Mouse (Mus musculus) hindbrain, embryonic 16.5 days (tissue): Measurements from ENCODE around the gene Neu2. TPM values are rescaled to one million over a fixed set of nuclear protein-coding genes. Genes with fewer than 3 reads are reported as not detected.

Experiments used
- ATAC-seq: fragments of 200-750 bp; cut with Nextera tagmentation; 2 replicates; pipeline ENCODE4 v1.8.0; 2017; ENCODE audit warnings: moderate TSS enrichment, moderate library complexity
- H3K27ac ChIP-seq: fragments of 300-500 bp; sonication (generic); 2 replicates; pipeline ENCODE4 v1.5.1; 2014; ENCODE audit warnings: low read depth, mild to moderate bottlenecking, control low read depth, low read length, moderate library complexity
- H3K27me3 ChIP-seq: fragments of 300-500 bp; sonication (generic); replicated peaks from 2 replicates; pipeline ENCODE4 v1.6.1; 2014; ENCODE audit warnings: low read length; ENCODE audit not compliant: control insufficient read depth, insufficient read depth
- H3K36me3 ChIP-seq: fragments of 300-500 bp; sonication (generic); 2 replicates; pipeline ENCODE4 v1.6.1; 2014; ENCODE audit warnings: mild to moderate bottlenecking, low read length, moderate library complexity, mixed read lengths; ENCODE audit not compliant: control insufficient read depth, insufficient read depth
- H3K4me1 ChIP-seq: fragments of 300-500 bp; sonication (generic); 2 replicates; pipeline ENCODE4 v1.6.1; 2014; ENCODE audit warnings: low read depth, low read length; ENCODE audit not compliant: control insufficient read depth, insufficient read depth
- H3K4me2 ChIP-seq: fragments of 300-500 bp; sonication (generic); 2 replicates; pipeline ENCODE4 v1.6.1; 2014; ENCODE audit warnings: mild to moderate bottlenecking, low read length, control low read depth, moderate library complexity
- H3K4me3 ChIP-seq: fragments of 300-500 bp; sonication (generic); 2 replicates; pipeline ENCODE4 v1.5.1; 2014; ENCODE audit warnings: mild to moderate bottlenecking, low read length, control low read depth, moderate library complexity
- H3K9ac ChIP-seq: fragments of 300-500 bp; sonication (generic); 2 replicates; pipeline ENCODE4 v1.6.1; 2014; ENCODE audit warnings: low read depth, mild to moderate bottlenecking, control low read depth, low read length, moderate library complexity
- H3K9me3 ChIP-seq: fragments of 300-500 bp; sonication (generic); 2 replicates; pipeline ENCODE4 v1.6.1; 2014; ENCODE audit warnings: mild to moderate bottlenecking, low read length, moderate library complexity; ENCODE audit not compliant: control insufficient read depth
- whole genome bisulfite sequencing: fragments of 180-500 bp; shearing (Covaris S2); extraction: QIAGEN DNeasy Blood & Tissue Kit; methylation state at CpG from one replicate; pipeline ENCODE4 v1.1.7; 2014; 5-methylcytosine and 5-hydroxymethylcytosine counted together
- polyA plus RNA-seq: library from polyadenylated mRNA; unstranded; fragments of >200 nt; fragmentation: Nextera tagmentation; extraction: Ambion mirVana; gene quantifications from 2 replicates; pipeline ENCODE4 v1.2.1, GENCODE M21; 2015

The Neu2 gene
- polyA plus RNA-seq, 1 experiment from 2014 or later: 0.54 TPM

- Histone ChIP-seq H3K4me2 (no peak overlapping the region), H3K4me1 (no peaks in the 10 kb centered on the region), H3K9ac (no peak overlapping the region), H3K9me3 (no peaks in the 10 kb centered on the region), H3K27ac (no peak overlapping the region), H3K27me3 (no peaks in the 10 kb centered on the region), H3K36me3 (no peaks in the 10 kb centered on the region), H3K4me3 (no peak overlapping the region)
- no peak for ATAC-seq
- 48% methylated on average over 6 of the region's 6 CpGs for WGBS
Measured at GRCm38 (mm10) chr1:87568398-87568797, 58.7 kb downstream of the Neu2 start.

GRCm38 (mm10) chr1:87573261-87573660 lies 63.6 kb downstream of the Neu2 start:
- Histone ChIP-seq H3K27ac (no peak overlapping the region), H3K9me3 (no peaks in the 10 kb centered on the region)
- 81% methylated on average over 5 of the region's 5 CpGs for WGBS

GRCm38 (mm10) chr1:87573800-87574215 lies 64.1 kb downstream of the Neu2 start, which contains the start of gene Ngef:
TSS of gene Ngef (minus strand) at chr1:87573870.
- Histone ChIP-seq H3K27me3 (no peaks in the 10 kb centered on the region), H3K4me1 (peaks cover 12% of the 10 kb centered on the region), H3K4me3 (no peak within 1 kb of the TSS), H3K9ac (no peak within 1 kb of the TSS), H3K9me3 (no peaks in the 10 kb centered on the region), H3K4me2 (no peak within 1 kb of the TSS; the same call in 1 of the 2 replicates), H3K36me3 (no peaks in the 10 kb centered on the region), H3K27ac (peak within 1 kb of the TSS; percentile 59; the same call in 1 of the 2 replicates)
- WGBS: 73% methylated on average over 6 of the region's 6 CpGs
- no peak for ATAC-seq

More at GRCm38 (mm10) chr1:87573261-87573660, 63.6 kb downstream of the Neu2 start:
- Histone ChIP-seq H3K4me2 (no peak overlapping the region), H3K27me3 (no peaks in the 10 kb centered on the region), H3K4me1 (peaks cover 12% of the 10 kb centered on the region), H3K9ac (no peak overlapping the region), H3K4me3 (no peak overlapping the region), H3K36me3 (no peaks in the 10 kb centered on the region)
- ATAC-seq: no peak

- Histone ChIP-seq H3K36me3 (no peaks in the 10 kb centered on the region), H3K4me2 (no peak overlapping the region; the same call in 1 of the 2 replicates), H3K27me3 (no peaks in the 10 kb centered on the region), H3K27ac (no peak overlapping the region), H3K9ac (no peak overlapping the region), H3K4me3 (no peak overlapping the region), H3K9me3 (no peaks in the 10 kb centered on the region), H3K4me1 (peaks cover 12% of the 10 kb centered on the region)
- 20% methylated on average over 6 of the region's 6 CpGs for WGBS
- peak; percentile 85 for ATAC-seq
Measured at GRCm38 (mm10) chr1:87574353-87574752, 64.7 kb downstream of the Neu2 start.

- H3K9ac ChIP-seq: no peak overlapping the region
- H3K4me1 ChIP-seq: peaks cover 12% of the 10 kb centered on the region
- 28% methylated on average over 7 of the region's 7 CpGs for WGBS
- no peaks in the 10 kb centered on the region for H3K9me3 ChIP-seq
- H3K27me3 ChIP-seq: no peaks in the 10 kb centered on the region
- no peak overlapping the region for H3K4me3 ChIP-seq
- H3K27ac ChIP-seq: peak overlapping the region; percentile 59; the same call in 1 of the 2 replicates
- no peak overlapping the region; the same call in 1 of the 2 replicates for H3K4me2 ChIP-seq
- peak; percentile 92 for ATAC-seq
- no peaks in the 10 kb centered on the region for H3K36me3 ChIP-seq
Measured at GRCm38 (mm10) chr1:87574785-87575184, 65.1 kb downstream of the Neu2 start.

GRCm38 (mm10) chr1:87578965-87579364 lies 69.3 kb downstream of the Neu2 start:
- Histone ChIP-seq H3K4me3 (no peak overlapping the region), H3K4me2 (no peak overlapping the region), H3K9me3 (no peaks in the 10 kb centered on the region), H3K9ac (no peak overlapping the region), H3K4me1 (peaks cover 12% of the 10 kb centered on the region), H3K36me3 (no peaks in the 10 kb centered on the region), H3K27ac (no peak overlapping the region), H3K27me3 (no peaks in the 10 kb centered on the region)
- 81% methylated on average over 6 of the region's 6 CpGs for WGBS
- no peak for ATAC-seq

- H3K9ac ChIP-seq: no peak overlapping the region
- H3K36me3 ChIP-seq: no peaks in the 10 kb centered on the region
- H3K27ac ChIP-seq: no peak overlapping the region
- no peak overlapping the region for H3K4me2 ChIP-seq
- no peak overlapping the region for H3K4me3 ChIP-seq
- WGBS: 15% methylated on average over 3 of the region's 3 CpGs
- ATAC-seq: no peak
- no peaks in the 10 kb centered on the region for H3K4me1 ChIP-seq
- no peaks in the 10 kb centered on the region for H3K27me3 ChIP-seq
- H3K9me3 ChIP-seq: no peaks in the 10 kb centered on the region
Measured at GRCm38 (mm10) chr1:87580824-87581223, 71.1 kb downstream of the Neu2 start.

- no peaks in the 10 kb centered on the region for H3K4me1 ChIP-seq
- H3K9me3 ChIP-seq: no peaks in the 10 kb centered on the region
- ATAC-seq: no peak
- H3K9ac ChIP-seq: no peak overlapping the region
- H3K4me2 ChIP-seq: no peak overlapping the region
- no peaks in the 10 kb centered on the region for H3K36me3 ChIP-seq
- H3K27ac ChIP-seq: no peak overlapping the region
- no peaks in the 10 kb centered on the region for H3K27me3 ChIP-seq
- H3K4me3 ChIP-seq: no peak overlapping the region
- 83% methylated on average over 7 of the region's 7 CpGs for WGBS
Measured at GRCm38 (mm10) chr1:87589162-87589561, 79.5 kb downstream of the Neu2 start.

- Histone ChIP-seq H3K27ac (no peak overlapping the region), H3K27me3 (no peaks in the 10 kb centered on the region), H3K4me1 (no peaks in the 10 kb centered on the region), H3K9ac (no peak overlapping the region), H3K4me3 (no peak overlapping the region), H3K4me2 (no peak overlapping the region), H3K9me3 (no peaks in the 10 kb centered on the region), H3K36me3 (no peaks in the 10 kb centered on the region)
- ATAC-seq: no peak
- 90% methylated on average over 8 of the region's 8 CpGs for WGBS
Measured at GRCm38 (mm10) chr1:87589980-87590379, 80.3 kb downstream of the Neu2 start.

GRCm38 (mm10) chr1:87594261-87594660 lies 84.6 kb downstream of the Neu2 start:
- H3K27me3 ChIP-seq: no peaks in the 10 kb centered on the region
- no peak for ATAC-seq
- no peaks in the 10 kb centered on the region for H3K36me3 ChIP-seq
- no peak overlapping the region for H3K27ac ChIP-seq
- WGBS: 84% methylated on average over 3 of the region's 3 CpGs
- H3K4me1 ChIP-seq: no peaks in the 10 kb centered on the region
- no peak overlapping the region for H3K4me3 ChIP-seq
- no peaks in the 10 kb centered on the region for H3K9me3 ChIP-seq
- H3K4me2 ChIP-seq: no peak overlapping the region
- no peak overlapping the region for H3K9ac ChIP-seq
